In the genomic region with DNA sequence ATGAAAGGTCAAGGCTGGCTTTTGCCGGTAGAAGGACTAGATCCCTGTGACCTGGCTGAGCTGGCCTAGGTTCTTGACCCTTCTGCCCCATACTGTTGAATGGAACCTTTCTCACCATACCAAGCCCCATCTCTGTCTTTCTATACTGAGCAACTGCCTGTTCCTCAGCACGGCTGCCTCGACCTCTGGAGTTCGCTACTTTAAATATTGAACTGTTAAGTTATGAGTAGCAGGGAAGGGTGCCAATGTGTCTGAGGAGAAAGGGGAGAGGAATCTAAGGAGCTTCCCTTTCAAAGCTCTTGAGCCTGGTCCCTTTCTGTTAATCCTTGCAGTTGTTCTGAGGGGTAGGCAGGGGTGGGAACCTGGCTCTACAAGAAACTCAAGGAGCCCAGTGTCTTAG, we compare ENCODE assay signal across 35 mouse cellular contexts.
"Had no signal": no experiment of that assay in that cellular context is flagged by ENCODE, and none has a peak within 500 bp of the region (broad histone marks: within the 10 kb centered on the region; RNA-seq: fewer than 3 reads in every experiment).

No protein-coding gene starts in this region.

- H3K9me3 ChIP-seq: heart, embryonic 10.5 days; heart, embryonic 12.5 days; heart, embryonic 13.5 days; heart, embryonic 15.5 days; hindbrain, embryonic 10.5 days; hindbrain, embryonic 12.5 days; hindbrain, embryonic 13.5 days; hindbrain, embryonic 15.5 days; intestine, embryonic 15.5 days; kidney, embryonic 15.5 days had no signal

- ATAC-seq: hindbrain, embryonic 16.5 days; hindbrain, postnatal 0 days; inflammation-experienced regulatory T-cells, adult 6 months; intestine, embryonic 15.5 days; intestine, embryonic 16.5 days; intestine, postnatal 0 days had no signal

- H3K36me3 ChIP-seq: heart, embryonic 12.5 days; heart, embryonic 15.5 days; hindbrain, embryonic 12.5 days; hindbrain, embryonic 13.5 days; hindbrain, embryonic 15.5 days; intestine, embryonic 15.5 days; kidney, embryonic 15.5 days had no signal

- H3K4me3 ChIP-seq: heart, embryonic 10.5 days; heart, embryonic 12.5 days; heart, embryonic 13.5 days; heart, embryonic 15.5 days; hindbrain, embryonic 10.5 days; hindbrain, embryonic 12.5 days; hindbrain, embryonic 13.5 days; hindbrain, embryonic 15.5 days; intestine, embryonic 15.5 days; kidney, embryonic 15.5 days; layer of hippocampus, adult 2 months had no signal

- H3K4me2 ChIP-seq: heart, embryonic 11.5 days; heart, embryonic 12.5 days; heart, embryonic 13.5 days; heart, embryonic 15.5 days; hindbrain, embryonic 12.5 days; hindbrain, embryonic 13.5 days; hindbrain, embryonic 14.5 days; hindbrain, embryonic 15.5 days; intestine, embryonic 15.5 days; kidney, embryonic 15.5 days had no signal

- H3K9ac ChIP-seq: heart, embryonic 12.5 days; heart, embryonic 13.5 days; heart, embryonic 15.5 days; hindbrain, embryonic 12.5 days; hindbrain, embryonic 13.5 days; hindbrain, embryonic 14.5 days; hindbrain, embryonic 15.5 days; intestine, embryonic 15.5 days; kidney, embryonic 15.5 days had no signal

- DNase-seq: heart, postnatal 10 days; heart, postnatal 14 days; heart, postnatal 36 days; heart, postnatal 4 days; kidney, adult 11 months; kidney, adult 18-20 months; kidney, adult 2 months; kidney, adult 8-10 months; kidney, adult 9 months; kidney, postnatal 10 days; kidney, postnatal 14 days; kidney, postnatal 25 days; kidney, postnatal 36 days; kidney, postnatal 4 days; layer of hippocampus, adult 9-11 months; layer of hippocampus, postnatal 36 days had no signal

- H3K27me3 ChIP-seq: heart, embryonic 12.5 days; heart, embryonic 13.5 days; heart, embryonic 15.5 days; hindbrain, embryonic 12.5 days; hindbrain, embryonic 15.5 days; intestine, embryonic 15.5 days; kidney, embryonic 15.5 days had no signal

- H3K27ac ChIP-seq: heart, embryonic 10.5 days; heart, embryonic 13.5 days; heart, embryonic 15.5 days; hindbrain, embryonic 10.5 days; hindbrain, embryonic 12.5 days; hindbrain, embryonic 13.5 days; hindbrain, embryonic 14.5 days; hindbrain, embryonic 15.5 days; hindbrain, postnatal 0 days; intestine, embryonic 15.5 days; kidney, embryonic 15.5 days; kidney, postnatal 0 days; layer of hippocampus, adult 2 months had no signal
